Comparison of ENCODE assay signal across 8 mouse cellular contexts in genomic region chr2:18677631-18678471, GRCm38 (mm10). TPM values are rescaled to one million over a fixed set of nuclear protein-coding genes. Genes with fewer than 3 reads are reported as not detected.
DNase-seq lines count a peak whose midpoint lies in the region; ATAC-seq and TF ChIP-seq lines count a peak whose summit lies in the region.

No protein-coding gene starts in this region.

- H3K9me3 ChIP-seq in MEL (replicated peaks; ENCODE audit: insufficient read depth, low read length), result no peaks in the 10 kb centered on the region
- no peaks in the 10 kb centered on the region for H3K9me3 ChIP-seq in intestine, embryonic 14.5 days (ENCODE audit: control insufficient read depth, low read length)
- H3K9me3 ChIP-seq in neural tube, embryonic 11.5 days (ENCODE audit: control insufficient read depth, low read length), result no peaks in the 10 kb centered on the region

- peak; percentile 4; the same call in 1 of the 2 replicates for ATAC-seq in intestine, embryonic 14.5 days (replicated peaks; ENCODE audit: low FRiP score, low TSS enrichment, low read depth)
- peak; percentile 12 for ATAC-seq in neural tube, embryonic 11.5 days (ENCODE audit: insufficient read depth, low FRiP score, low TSS enrichment)

- TF ChIP-seq RAD21 in MEL (IDR thresholded peaks at IDR 0.05; ENCODE audit: low read depth, low read length), result no peak

- DNase-seq in 3134 (ENCODE audit: extremely low read depth, insufficient read length, low spot score) (peak; percentile 54), MEL (ENCODE audit: low read depth, low spot score) (peak; percentile 66), liver (peak; percentile 50)
- peak; percentile 72 for DNase-seq in cerebellum, adult 9-11 months
- DNase-seq in frontal cortex, postnatal 14 days (ENCODE audit: low spot score in 2 of 2), result peak; percentile 28 to 47
- DNase-seq in intestine, embryonic 14.5 days (ENCODE audit: low spot score), result peak; percentile 87
- DNase-seq in neural tube, embryonic 11.5 days (ENCODE audit: low spot score), result peak; percentile 76
- DNase-seq in thymus, postnatal 36 days, result peak; percentile 59 to 71

- under 1% methylated on average over 51 of the region's 55 CpGs for WGBS in intestine, embryonic 14.5 days
- 0% methylated on average over 38 of the region's 55 CpGs for WGBS in neural tube, embryonic 11.5 days

- H3K4me3 ChIP-seq in MEL (ENCODE audit: control insufficient read depth in 1 of 2, insufficient read depth in 1 of 2, low read depth in 2 of 2, low read length in 2 of 2), result peak overlapping the region; percentile 83 to 85
- H3K4me3 ChIP-seq in intestine, embryonic 14.5 days (ENCODE audit: low read depth, low read length), result peak overlapping the region; percentile 86
- peak overlapping the region; percentile 90 for H3K4me3 ChIP-seq in neural tube, embryonic 11.5 days (ENCODE audit: low read depth, low read length)

- no peak for TF ChIP-seq EP300 in MEL (IDR thresholded peaks at IDR 0.05; ENCODE audit: low read depth in 1 of 2, low read length in 2 of 2)

- TF ChIP-seq POLR2A in MEL (IDR thresholded peaks at IDR 0.05; ENCODE audit: control insufficient read depth in 1 of 2, insufficient read depth in 1 of 2, low read depth in 1 of 2, low read length in 2 of 2, poor library complexity in 1 of 2), result peak in 1 of 2 experiments; percentile 3; a peak in 1 of 4 replicates

- H3K79me2 ChIP-seq in MEL (ENCODE audit: control insufficient read depth, insufficient read depth, low read length, poor library complexity), result peaks cover 31% of the 10 kb centered on the region

- peaks cover 0 to 3% of the 10 kb centered on the region in 2 experiments; a peak in 1 of 4 replicates for H3K27me3 ChIP-seq in MEL (ENCODE audit: control insufficient read depth in 1 of 2, insufficient read depth in 2 of 2, low read length in 2 of 2)
- H3K27me3 ChIP-seq in intestine, embryonic 14.5 days (replicated peaks; ENCODE audit: control insufficient read depth, insufficient read depth, low read length), result peaks cover 28% of the 10 kb centered on the region
- peaks cover 33% of the 10 kb centered on the region for H3K27me3 ChIP-seq in neural tube, embryonic 11.5 days (ENCODE audit: control insufficient read depth, insufficient read depth, low read length)

- peak overlapping the region; percentile 92 for H3K9ac ChIP-seq in MEL (ENCODE audit: control insufficient read depth, low read depth, low read length, poor library complexity, severe bottlenecking)
- peak overlapping the region; percentile 89 for H3K9ac ChIP-seq in intestine, embryonic 14.5 days (ENCODE audit: low read length)
- H3K9ac ChIP-seq in neural tube, embryonic 11.5 days (ENCODE audit: low read length), result peak overlapping the region; percentile 97

- TF ChIP-seq CTCF in MEL (IDR thresholded peaks at IDR 0.05 in 2 of 3, conservative IDR thresholded peaks at IDR 0.05 in 1 of 3; ENCODE audit: control insufficient read depth in 1 of 3, insufficient read depth in 1 of 3, low read depth in 2 of 3, low read length in 3 of 3, poor library complexity in 1 of 3, severe bottlenecking in 1 of 3), result no peak

- H3K36me3 ChIP-seq in MEL (ENCODE audit: control insufficient read depth in 1 of 2, insufficient read depth in 2 of 2, low read length in 2 of 2), result peaks cover 4 to 31% of the 10 kb centered on the region in 2 experiments
- H3K36me3 ChIP-seq in intestine, embryonic 14.5 days (ENCODE audit: control insufficient read depth, insufficient read depth, low read length), result peaks cover 11% of the 10 kb centered on the region
- H3K36me3 ChIP-seq in neural tube, embryonic 11.5 days (ENCODE audit: control insufficient read depth, insufficient read depth, low read length), result no peaks in the 10 kb centered on the region

- peaks cover 17 to 19% of the 10 kb centered on the region in 2 experiments for H3K4me1 ChIP-seq in MEL (ENCODE audit: control insufficient read depth in 1 of 2, insufficient read depth in 2 of 2, low read length in 2 of 2)
- peaks cover 19% of the 10 kb centered on the region for H3K4me1 ChIP-seq in intestine, embryonic 14.5 days (replicated peaks; ENCODE audit: control insufficient read depth, insufficient read depth, low read length)
- H3K4me1 ChIP-seq in neural tube, embryonic 11.5 days (ENCODE audit: control insufficient read depth, insufficient read depth, low read length), result peaks cover 18% of the 10 kb centered on the region

- H3K27ac ChIP-seq in MEL (ENCODE audit: control insufficient read depth, low read depth, low read length), result 0 out of 2 replicates have a peak overlapping the region, but pooled peaks have one; percentile 9
- H3K27ac ChIP-seq in intestine, embryonic 14.5 days (ENCODE audit: low read depth), result peak overlapping the region; percentile 89; the same call in 1 of the 2 replicates
- H3K27ac ChIP-seq in neural tube, embryonic 11.5 days (ENCODE audit: low read depth, low read length), result peak overlapping the region; percentile 98

- peak overlapping the region; percentile 88 for H3K4me2 ChIP-seq in intestine, embryonic 14.5 days (ENCODE audit: low read length)
- peak overlapping the region; percentile 90 for H3K4me2 ChIP-seq in neural tube, embryonic 11.5 days (ENCODE audit: low read depth)

TF ChIP-seq in MEL, 35 proteins besides CTCF, POLR2A, EP300 and RAD21:
- TF ChIP-seq BHLHE40 (IDR thresholded peaks at IDR 0.05; ENCODE audit: borderline replicate concordance, low read depth, low read length) (no peak), CHD1 (IDR thresholded peaks at IDR 0.05; ENCODE audit: low read depth, low read length) (no peak), MAFK (IDR thresholded peaks at IDR 0.05; ENCODE audit: borderline replicate concordance, low read depth, low read length) (no peak), POLR2AphosphoS2 (IDR thresholded peaks at IDR 0.05; ENCODE audit: low read length) (no peak)

RNA-seq across cellular contexts. Expression of gene Bmi1, which starts 1.0 kb away (rescaled TPM):
- 65.8 and 66.5 TPM in 2 replicates for total RNA-seq in MEL (2012; rRNA removed)
- 10 to 100 TPM in 1 of 2 experiments, not detected in 1; 68.1 TPM for polyA plus RNA-seq in MEL (2012; ENCODE audit: insufficient read depth in 1 of 2, insufficient read length in 2 of 2, low read depth in 1 of 2, low replicate concordance in 2 of 2, missing spikeins in 1 of 2)
- polyA plus RNA-seq in intestine, embryonic 14.5 days (2014; fragmentation: Nextera tagmentation; extraction: Ambion mirVana), result 20.7 and 25.1 TPM in 2 replicates
- polyA plus RNA-seq in neural tube, embryonic 11.5 days (2014; fragmentation: Nextera tagmentation; extraction: Ambion mirVana), result 37.5 and 43.8 TPM in 2 replicates

RNA-seq across cellular contexts. Expression of gene Commd3, which starts 5.7 kb away (rescaled TPM):
- total RNA-seq in MEL (2012; rRNA removed), result 42.9 and 47.0 TPM in 2 replicates
- 10 to 100 TPM in 1 of 2 experiments, not detected in 1; 70.7 TPM for polyA plus RNA-seq in MEL (2012; ENCODE audit: insufficient read depth in 1 of 2, insufficient read length in 2 of 2, low read depth in 1 of 2, low replicate concordance in 2 of 2, missing spikeins in 1 of 2)
- polyA plus RNA-seq in intestine, embryonic 14.5 days (2014; fragmentation: Nextera tagmentation; extraction: Ambion mirVana), result 199 and 202 TPM in 2 replicates
- 145 and 171 TPM in 2 replicates for polyA plus RNA-seq in neural tube, embryonic 11.5 days (2014; fragmentation: Nextera tagmentation; extraction: Ambion mirVana)

RNA-seq across cellular contexts. Expression of gene Spag6, which starts 16.0 kb away (rescaled TPM):
- total RNA-seq in MEL (2012; rRNA removed), result 0.26 TPM in 1 of 2 replicates, not detected in the other
- polyA plus RNA-seq in MEL (2012; ENCODE audit: insufficient read depth in 1 of 2, insufficient read length in 2 of 2, low read depth in 1 of 2, low replicate concordance in 2 of 2, missing spikeins in 1 of 2), result under 1 TPM in 1 of 2 experiments, not detected in 1; 0.10 TPM
- polyA plus RNA-seq in intestine, embryonic 14.5 days (2014; fragmentation: Nextera tagmentation; extraction: Ambion mirVana), result not detected in 2 replicates
- polyA plus RNA-seq in neural tube, embryonic 11.5 days (2014; fragmentation: Nextera tagmentation; extraction: Ambion mirVana), result 0.21 and 0.37 TPM in 2 replicates

Comparison
In these comparisons a context has a peak if more than half of its experiments do, and no peak if none do; other contexts are left out.
1. Peak in every context shown above with its lines: DNase-seq, ATAC-seq, H3K4me3 ChIP-seq and H3K27ac ChIP-seq.
2. H3K27ac ChIP-seq: peak in every context shown above with its lines; median percentile 98 in neural tube, embryonic 11.5 days; 89 in intestine, embryonic 14.5 days; 9 in MEL.